Mouse (Mus musculus): Measurements from ENCODE around the gene Dpp10. TPM values are rescaled to one million over a fixed set of nuclear protein-coding genes. Genes with fewer than 3 reads are reported as not detected.

The Dpp10 gene
- total RNA-seq, 2 experiments from 2014 or later: 0.13 to 0.30 TPM

- DNase-seq (ENCODE audit: low spot score in 2 of 2): no peak
Observed at GRCm38 (mm10) chr1:123923907-123924306, 121.5 kb downstream of the Dpp10 start.

GRCm38 (mm10) chr1:123919606-123920005 is 125.8 kb downstream of the Dpp10 start:
- no peak for DNase-seq (ENCODE audit: low spot score in 2 of 2)

GRCm38 (mm10) chr1:123902628-123903027 is 142.7 kb downstream of the Dpp10 start:
- DNase-seq (ENCODE audit: low spot score in 2 of 2): no peak

GRCm38 (mm10) chr1:123901218-123901617 is 144.1 kb downstream of the Dpp10 start:
- no peak for DNase-seq (ENCODE audit: low spot score in 2 of 2)

- DNase-seq (ENCODE audit: low spot score in 2 of 2): no peak
Observed at GRCm38 (mm10) chr1:123887243-123887642, 158.1 kb downstream of the Dpp10 start.

GRCm38 (mm10) chr1:123846881-123847280 is 198.5 kb downstream of the Dpp10 start:
- DNase-seq (ENCODE audit: low spot score in 2 of 2): no peak

GRCm38 (mm10) chr1:123801206-123801605 is 244.2 kb downstream of the Dpp10 start:
- DNase-seq (ENCODE audit: low spot score in 2 of 2): no peak

GRCm38 (mm10) chr1:123765511-123765910 is 279.8 kb downstream of the Dpp10 start:
- DNase-seq (ENCODE audit: low spot score in 2 of 2): no peak

- DNase-seq (ENCODE audit: low spot score in 2 of 2): no peak
Observed at GRCm38 (mm10) chr1:123762272-123762671, 283.1 kb downstream of the Dpp10 start.

GRCm38 (mm10) chr1:123756055-123756454 is 289.3 kb downstream of the Dpp10 start:
- no peak for DNase-seq (ENCODE audit: low spot score in 2 of 2)

GRCm38 (mm10) chr1:123707292-123707691 is 338.1 kb downstream of the Dpp10 start:
- DNase-seq (ENCODE audit: low spot score in 2 of 2): no peak

GRCm38 (mm10) chr1:123658409-123658808 is 386.9 kb downstream of the Dpp10 start:
- no peak for DNase-seq (ENCODE audit: low spot score in 2 of 2)

- DNase-seq (ENCODE audit: low spot score in 2 of 2): no peak
Observed at GRCm38 (mm10) chr1:123656607-123657006, 388.8 kb downstream of the Dpp10 start.

- DNase-seq (ENCODE audit: low spot score in 2 of 2): no peak
Observed at GRCm38 (mm10) chr1:123637897-123638296, 407.5 kb downstream of the Dpp10 start.

GRCm38 (mm10) chr1:123628268-123628667 is 417.1 kb downstream of the Dpp10 start:
- no peak for DNase-seq (ENCODE audit: low spot score in 2 of 2)

GRCm38 (mm10) chr1:123584857-123585256 is 460.5 kb downstream of the Dpp10 start:
- DNase-seq (ENCODE audit: low spot score in 2 of 2): no peak

- DNase-seq (ENCODE audit: low spot score in 2 of 2): no peak
Observed at GRCm38 (mm10) chr1:123580112-123580511, 465.2 kb downstream of the Dpp10 start.

GRCm38 (mm10) chr1:123573713-123574112 is 471.6 kb downstream of the Dpp10 start:
- no peak for DNase-seq (ENCODE audit: low spot score in 2 of 2)

GRCm38 (mm10) chr1:123542496-123542895 is 502.9 kb downstream of the Dpp10 start:
- no peak for DNase-seq (ENCODE audit: low spot score in 2 of 2)

GRCm38 (mm10) chr1:123467729-123468128 is 577.6 kb downstream of the Dpp10 start:
- DNase-seq (ENCODE audit: low spot score in 2 of 2): no peak

- no peak for DNase-seq (ENCODE audit: low spot score in 2 of 2)
Observed at GRCm38 (mm10) chr1:123414163-123414562, 631.2 kb downstream of the Dpp10 start.

GRCm38 (mm10) chr1:123351300-123351699 is 694.1 kb downstream of the Dpp10 start:
- DNase-seq (ENCODE audit: low spot score in 2 of 2): no peak

- no peak for DNase-seq (ENCODE audit: low spot score in 2 of 2)
Observed at GRCm38 (mm10) chr1:123337877-123338276, 707.5 kb downstream of the Dpp10 start.

GRCm38 (mm10) chr1:123316886-123317285 is 728.5 kb downstream of the Dpp10 start:
- no peak for DNase-seq (ENCODE audit: low spot score in 2 of 2)

Measured in adrenal gland, adult 18-20 months (tissue).